Mouse (Mus musculus): ENCODE measurements around the gene Asl. TPM values are rescaled to one million over a fixed set of nuclear protein-coding genes. Genes with fewer than 3 reads are reported as not detected.
A peak's percentile ranks its signal among the peaks of the same experiment; 100 is the strongest.

The Asl gene
- polyA plus RNA-seq, 1 experiment from 2014 or later: 26.1 TPM

GRCm38 (mm10) chr5:130001356-130001987 is 27.6 kb downstream of the Asl start:
- peak overlapping the region; percentile 72 for H3K9ac ChIP-seq (ENCODE audit: low read length)
- peak overlapping the region; percentile 63 for H3K4me3 ChIP-seq (ENCODE audit: low read length)
- H3K27ac ChIP-seq (ENCODE audit: low read length): no peak overlapping the region
- H3K27me3 ChIP-seq (ENCODE audit: control insufficient read depth, insufficient read depth, low read depth, low read length): no peaks in the 10 kb centered on the region
- H3K4me2 ChIP-seq (ENCODE audit: low read depth, low read length): peak overlapping the region; percentile 69
- H3K36me3 ChIP-seq (ENCODE audit: control insufficient read depth, insufficient read depth, low read length): no peaks in the 10 kb centered on the region; the same call in 1 of the 2 replicates
- 51% methylated on average over 5 of the region's 5 CpGs for WGBS
- ATAC-seq (ENCODE audit: low read depth): no peak
- no peaks in the 10 kb centered on the region; the same call in 1 of the 2 replicates for H3K9me3 ChIP-seq (ENCODE audit: control insufficient read depth, low read length)
- peaks cover 13% of the 10 kb centered on the region for H3K4me1 ChIP-seq (replicated peaks; ENCODE audit: control insufficient read depth, insufficient read depth, low read length)

DNA sequence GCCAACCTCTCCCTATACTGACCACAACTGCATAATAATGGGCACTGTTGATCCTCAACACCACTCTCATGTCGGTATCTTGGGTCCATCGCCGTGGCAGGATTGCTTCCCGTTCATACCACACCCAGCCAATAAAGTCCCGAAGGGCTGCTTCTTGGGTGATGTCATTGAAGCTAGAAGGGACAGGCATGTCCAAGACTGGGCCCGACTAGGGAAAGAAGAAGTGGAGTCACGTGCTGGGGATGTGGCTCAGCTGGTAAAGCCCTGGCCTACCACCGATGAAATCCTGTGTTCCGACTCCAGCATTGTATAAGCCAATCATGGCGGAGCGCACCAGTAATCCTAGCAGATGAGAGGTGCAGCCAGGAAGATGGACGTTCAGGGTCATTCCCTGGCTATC is 28.3 kb downstream of the Asl start:
- Histone ChIP-seq H3K4me3 (ENCODE audit: low read length) (no peak overlapping the region), H3K27me3 (ENCODE audit: control insufficient read depth, insufficient read depth, low read depth, low read length) (no peaks in the 10 kb centered on the region), H3K27ac (ENCODE audit: low read length) (no peak overlapping the region), H3K36me3 (ENCODE audit: control insufficient read depth, insufficient read depth, low read length) (no peaks in the 10 kb centered on the region; the same call in 1 of the 2 replicates), H3K9me3 (ENCODE audit: control insufficient read depth, low read length) (no peaks in the 10 kb centered on the region; the same call in 1 of the 2 replicates), H3K4me1 (replicated peaks; ENCODE audit: control insufficient read depth, insufficient read depth, low read length) (peaks cover 13% of the 10 kb centered on the region), H3K4me2 (ENCODE audit: low read depth, low read length) (no peak overlapping the region), H3K9ac (ENCODE audit: low read length) (no peak overlapping the region)
- 82% methylated on average over 12 of the region's 12 CpGs for WGBS
- ATAC-seq (ENCODE audit: low read depth): no peak

DNA sequence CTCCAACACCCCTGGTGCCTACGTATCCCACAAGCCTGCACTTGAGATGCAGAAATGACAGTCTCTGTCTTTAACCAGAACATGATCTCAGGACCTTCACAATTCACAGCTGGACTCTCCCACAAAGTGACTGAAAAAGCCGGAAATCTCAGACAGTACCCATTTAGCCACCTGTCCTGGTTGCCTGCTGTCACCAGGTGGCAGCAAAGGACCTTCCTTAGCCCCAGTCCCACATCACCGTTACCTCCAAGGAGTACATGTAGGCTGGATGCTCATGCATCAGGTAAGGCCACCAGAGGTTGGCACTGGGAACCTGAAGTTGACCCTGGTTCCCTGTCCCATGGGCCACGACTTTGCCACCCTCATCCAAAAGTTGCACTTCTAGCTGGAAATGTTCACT is 29.9 kb downstream of the Asl start:
- no peak overlapping the region for H3K4me3 ChIP-seq (ENCODE audit: low read length)
- no peak overlapping the region for H3K4me2 ChIP-seq (ENCODE audit: low read depth, low read length)
- H3K9me3 ChIP-seq (ENCODE audit: control insufficient read depth, low read length): no peaks in the 10 kb centered on the region
- 20% methylated on average over 4 of the region's 4 CpGs for WGBS
- no peak overlapping the region for H3K9ac ChIP-seq (ENCODE audit: low read length)
- no peaks in the 10 kb centered on the region; the same call in 1 of the 2 replicates for H3K36me3 ChIP-seq (ENCODE audit: control insufficient read depth, insufficient read depth, low read length)
- no peaks in the 10 kb centered on the region for H3K27me3 ChIP-seq (ENCODE audit: control insufficient read depth, insufficient read depth, low read depth, low read length)
- no peak for ATAC-seq (ENCODE audit: low read depth)
- H3K4me1 ChIP-seq (replicated peaks; ENCODE audit: control insufficient read depth, insufficient read depth, low read length): peaks cover 13% of the 10 kb centered on the region
- no peak overlapping the region for H3K27ac ChIP-seq (ENCODE audit: low read length)

GRCm38 (mm10) chr5:129997700-129998099 is 31.3 kb downstream of the Asl start:
- ATAC-seq (ENCODE audit: low read depth): no peak
- Histone ChIP-seq H3K4me1 (replicated peaks; ENCODE audit: control insufficient read depth, insufficient read depth, low read length) (peaks cover 7% of the 10 kb centered on the region), H3K27me3 (ENCODE audit: control insufficient read depth, insufficient read depth, low read depth, low read length) (no peaks in the 10 kb centered on the region), H3K4me2 (ENCODE audit: low read depth, low read length) (no peak overlapping the region), H3K27ac (ENCODE audit: low read length) (no peak overlapping the region), H3K9me3 (ENCODE audit: control insufficient read depth, low read length) (no peaks in the 10 kb centered on the region), H3K36me3 (ENCODE audit: control insufficient read depth, insufficient read depth, low read length) (peaks cover 2% of the 10 kb centered on the region; the same call in 1 of the 2 replicates), H3K4me3 (ENCODE audit: low read length) (no peak overlapping the region), H3K9ac (ENCODE audit: low read length) (no peak overlapping the region)
- 66% methylated on average over 19 of the region's 19 CpGs for WGBS

DNA sequence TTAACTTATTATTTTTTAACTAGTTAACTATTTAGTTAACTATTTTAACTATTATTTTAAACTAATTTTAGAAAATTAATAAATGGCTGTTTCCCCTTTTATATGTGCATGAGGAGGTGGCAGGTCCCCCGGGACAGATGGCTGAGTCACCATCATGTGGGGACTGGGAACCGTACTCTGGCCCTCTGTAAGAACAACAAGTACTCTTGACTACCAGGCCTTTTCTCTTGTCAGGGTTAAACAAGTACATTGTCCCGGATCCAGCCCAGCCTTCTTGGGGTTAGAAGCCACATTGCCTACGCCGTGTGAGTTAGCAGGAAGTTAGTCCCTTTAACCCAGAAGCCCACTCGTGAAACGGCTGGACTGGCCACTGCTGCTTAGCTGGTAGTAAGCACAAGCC is 34.1 kb downstream of the Asl start:
- Histone ChIP-seq H3K27me3 (ENCODE audit: control insufficient read depth, insufficient read depth, low read depth, low read length) (no peaks in the 10 kb centered on the region), H3K27ac (ENCODE audit: low read length) (no peak overlapping the region), H3K36me3 (ENCODE audit: control insufficient read depth, insufficient read depth, low read length) (peaks cover 2% of the 10 kb centered on the region; the same call in 1 of the 2 replicates), H3K9ac (ENCODE audit: low read length) (no peak overlapping the region), H3K4me1 (replicated peaks; ENCODE audit: control insufficient read depth, insufficient read depth, low read length) (no peaks in the 10 kb centered on the region), H3K4me2 (ENCODE audit: low read depth, low read length) (no peak overlapping the region), H3K4me3 (ENCODE audit: low read length) (no peak overlapping the region), H3K9me3 (ENCODE audit: control insufficient read depth, low read length) (no peaks in the 10 kb centered on the region)
- 88% methylated on average over 7 of the region's 7 CpGs for WGBS
- no peak for ATAC-seq (ENCODE audit: low read depth)

DNA sequence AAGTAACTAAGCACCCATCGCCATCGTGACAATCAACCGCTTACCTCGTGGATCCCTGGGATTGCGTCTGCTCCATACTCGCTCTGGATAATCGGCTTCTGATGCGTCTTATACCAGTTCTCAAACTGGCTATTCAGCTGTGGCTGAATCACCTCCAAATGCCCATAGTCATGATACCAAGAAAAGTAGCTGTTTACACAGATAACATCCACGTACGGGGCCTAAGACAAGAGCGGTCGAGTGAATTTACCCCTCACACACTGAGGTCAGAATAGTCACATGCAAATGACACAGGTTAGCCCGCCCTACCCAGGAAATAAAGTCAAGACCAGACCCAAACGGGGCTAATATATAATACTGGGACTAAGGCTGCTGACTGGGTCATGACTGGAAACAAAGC is 35.7 kb downstream of the Asl start:
- Histone ChIP-seq H3K4me3 (ENCODE audit: low read length) (no peak overlapping the region), H3K4me1 (replicated peaks; ENCODE audit: control insufficient read depth, insufficient read depth, low read length) (no peaks in the 10 kb centered on the region), H3K27me3 (ENCODE audit: control insufficient read depth, insufficient read depth, low read depth, low read length) (no peaks in the 10 kb centered on the region), H3K4me2 (ENCODE audit: low read depth, low read length) (no peak overlapping the region), H3K36me3 (ENCODE audit: control insufficient read depth, insufficient read depth, low read length) (peaks cover 2% of the 10 kb centered on the region; the same call in 1 of the 2 replicates), H3K9ac (ENCODE audit: low read length) (no peak overlapping the region), H3K27ac (ENCODE audit: low read length) (no peak overlapping the region), H3K9me3 (ENCODE audit: control insufficient read depth, low read length) (no peaks in the 10 kb centered on the region)
- no peak for ATAC-seq (ENCODE audit: low read depth)
- 89% methylated on average over 14 of the region's 14 CpGs for WGBS

- H3K9ac ChIP-seq (ENCODE audit: low read length): no peak overlapping the region
- 88% methylated on average over 5 of the region's 5 CpGs for WGBS
- H3K27ac ChIP-seq (ENCODE audit: low read length): no peak overlapping the region
- H3K9me3 ChIP-seq (ENCODE audit: control insufficient read depth, low read length): no peaks in the 10 kb centered on the region
- no peak for ATAC-seq (ENCODE audit: low read depth)
- no peak overlapping the region for H3K4me2 ChIP-seq (ENCODE audit: low read depth, low read length)
- peaks cover 2% of the 10 kb centered on the region; the same call in 1 of the 2 replicates for H3K36me3 ChIP-seq (ENCODE audit: control insufficient read depth, insufficient read depth, low read length)
- no peaks in the 10 kb centered on the region for H3K27me3 ChIP-seq (ENCODE audit: control insufficient read depth, insufficient read depth, low read depth, low read length)
- H3K4me3 ChIP-seq (ENCODE audit: low read length): no peak overlapping the region
- H3K4me1 ChIP-seq (replicated peaks; ENCODE audit: control insufficient read depth, insufficient read depth, low read length): no peaks in the 10 kb centered on the region
Measured at GRCm38 (mm10) chr5:129991898-129992297, 37.1 kb downstream of the Asl start.

DNA sequence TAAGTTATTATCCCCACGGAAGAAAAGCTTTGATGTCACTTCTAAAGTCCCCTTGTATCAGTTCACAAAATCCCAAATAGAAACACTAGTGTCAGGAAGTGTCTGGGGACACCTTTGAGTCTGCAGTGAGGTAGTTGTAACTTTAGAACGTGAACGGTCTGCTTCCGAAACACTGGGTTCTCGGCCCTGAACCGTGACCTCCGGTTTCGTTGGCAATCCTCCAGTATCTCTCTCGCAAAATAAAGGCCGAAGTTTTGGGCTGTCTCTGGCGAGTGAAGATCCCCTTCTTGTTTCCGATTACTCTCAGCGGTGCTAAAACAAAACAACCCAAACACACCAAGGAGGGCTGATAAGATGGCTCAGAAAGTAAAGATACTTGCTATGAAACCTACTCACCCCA is 39.7 kb downstream of the Asl start:
- Histone ChIP-seq H3K27ac (ENCODE audit: low read length) (no peak overlapping the region), H3K4me3 (ENCODE audit: low read length) (no peak overlapping the region), H3K9ac (ENCODE audit: low read length) (no peak overlapping the region), H3K36me3 (ENCODE audit: control insufficient read depth, insufficient read depth, low read length) (peaks cover 2% of the 10 kb centered on the region; the same call in 1 of the 2 replicates), H3K27me3 (ENCODE audit: control insufficient read depth, insufficient read depth, low read depth, low read length) (no peaks in the 10 kb centered on the region), H3K4me2 (ENCODE audit: low read depth, low read length) (no peak overlapping the region), H3K9me3 (ENCODE audit: control insufficient read depth, low read length) (no peaks in the 10 kb centered on the region), H3K4me1 (replicated peaks; ENCODE audit: control insufficient read depth, insufficient read depth, low read length) (no peaks in the 10 kb centered on the region)
- ATAC-seq (ENCODE audit: low read depth): no peak
- WGBS: 59% methylated on average over 13 of the region's 13 CpGs

GRCm38 (mm10) chr5:129980216-129980615 is 48.8 kb downstream of the Asl start:
- H3K4me2 ChIP-seq (ENCODE audit: low read depth, low read length): no peak overlapping the region
- H3K27ac ChIP-seq (ENCODE audit: low read length): no peak overlapping the region
- no peak overlapping the region for H3K9ac ChIP-seq (ENCODE audit: low read length)
- ATAC-seq (ENCODE audit: low read depth): no peak
- no peak overlapping the region for H3K4me3 ChIP-seq (ENCODE audit: low read length)
- no peaks in the 10 kb centered on the region for H3K4me1 ChIP-seq (replicated peaks; ENCODE audit: control insufficient read depth, insufficient read depth, low read length)
- no peaks in the 10 kb centered on the region for H3K36me3 ChIP-seq (ENCODE audit: control insufficient read depth, insufficient read depth, low read length)
- 34% methylated on average over 3 of the region's 3 CpGs for WGBS
- no peaks in the 10 kb centered on the region for H3K9me3 ChIP-seq (ENCODE audit: control insufficient read depth, low read length)
- H3K27me3 ChIP-seq (ENCODE audit: control insufficient read depth, insufficient read depth, low read depth, low read length): no peaks in the 10 kb centered on the region
